Mouse (Mus musculus) forebrain, embryonic 10.5 days (tissue): ENCODE measurements at regions not wholly inside any gene's neighbourhood (a gene's known extent, or its start where the extent isn't known, plus 50 kb on each side); places are given as distances from the start of the nearest gene placed in this dataset.

ENCODE experiments used
- DNase-seq: peaks from one replicate; pipeline ENCODE4 v3.0.0-alpha.2; 2017; ENCODE audit warnings: low spot score; ENCODE audit errors: extremely low spot score
- H3K27ac ChIP-seq: fragments of 300-500 bp; sonication (generic); 2 replicates; pipeline ENCODE4 v1.5.1; 2016; ENCODE audit warnings: mild to moderate bottlenecking
- H3K27me3 ChIP-seq: fragments of 300-500 bp; sonication (generic); 2 replicates; pipeline ENCODE4 v1.6.1; 2016; ENCODE audit warnings: mild to moderate bottlenecking; ENCODE audit not compliant: poor library complexity, severe bottlenecking
- H3K36me3 ChIP-seq: fragments of 300-500 bp; sonication (generic); replicated peaks from 2 replicates; pipeline ENCODE4 v1.6.1; 2016; ENCODE audit warnings: mild to moderate bottlenecking, moderate library complexity
- H3K4me1 ChIP-seq: fragments of 300-500 bp; sonication (generic); 2 replicates; pipeline ENCODE4 v1.6.1; 2016
- H3K4me3 ChIP-seq: fragments of 300-500 bp; sonication (generic); 2 replicates; pipeline ENCODE4 v1.5.1; 2016; ENCODE audit warnings: mild to moderate bottlenecking, moderate library complexity
- H3K9me3 ChIP-seq: fragments of 300-500 bp; sonication (generic); 2 replicates; pipeline ENCODE4 v1.6.1; 2016; ENCODE audit warnings: mild to moderate bottlenecking, moderate library complexity
- WGBS: fragments of 180-500 bp; shearing (Covaris S2); methylation state at CpG from one replicate; pipeline ENCODE4 v1.1.7; 2016; 5-methylcytosine and 5-hydroxymethylcytosine counted together

- no peaks in the 10 kb centered on the region for H3K36me3 ChIP-seq
- 67% methylated on average over 1 of the region's 1 CpGs for WGBS
- no peaks in the 10 kb centered on the region for H3K4me1 ChIP-seq
- H3K4me3 ChIP-seq, result no peak overlapping the region
- no peaks in the 10 kb centered on the region for H3K27me3 ChIP-seq
- no peaks in the 10 kb centered on the region for H3K9me3 ChIP-seq
- no peak overlapping the region for H3K27ac ChIP-seq
- no peak for DNase-seq
Measured at GRCm38 (mm10) chr1:72076341-72076740, 135.8 kb downstream of the Mreg start.

- no peak for DNase-seq
- no peaks in the 10 kb centered on the region for H3K27me3 ChIP-seq
- H3K27ac ChIP-seq, result no peak overlapping the region
- no peaks in the 10 kb centered on the region for H3K4me1 ChIP-seq
- no peaks in the 10 kb centered on the region for H3K36me3 ChIP-seq
- 84% methylated on average over 2 of the region's 2 CpGs for WGBS
- no peak overlapping the region for H3K4me3 ChIP-seq
- H3K9me3 ChIP-seq, result no peaks in the 10 kb centered on the region
Measured at GRCm38 (mm10) chr1:72075464-72075863, 136.6 kb downstream of the Mreg start.

- 87% methylated on average over 4 of the region's 4 CpGs for WGBS
- Histone ChIP-seq H3K4me3 (no peak overlapping the region), H3K9me3 (no peaks in the 10 kb centered on the region), H3K27me3 (no peaks in the 10 kb centered on the region), H3K27ac (no peak overlapping the region), H3K36me3 (no peaks in the 10 kb centered on the region), H3K4me1 (no peaks in the 10 kb centered on the region)
- no peak for DNase-seq
Measured at GRCm38 (mm10) chr1:72073245-72073644, 138.9 kb downstream of the Mreg start.

GRCm38 (mm10) chr1:72070489-72070888, 141.6 kb downstream of the Mreg start:
- Histone ChIP-seq H3K27ac (no peak overlapping the region), H3K9me3 (no peaks in the 10 kb centered on the region), H3K36me3 (no peaks in the 10 kb centered on the region), H3K4me1 (0 out of 2 replicates have a peak, but pooled peaks cover 2% of the 10 kb centered on the region), H3K27me3 (no peaks in the 10 kb centered on the region; the same call in 1 of the 2 replicates), H3K4me3 (no peak overlapping the region)
- no peak for DNase-seq
- 78% methylated on average over 5 of the region's 5 CpGs for WGBS

- no peaks in the 10 kb centered on the region; the same call in 1 of the 2 replicates for H3K27me3 ChIP-seq
- no peak overlapping the region for H3K4me3 ChIP-seq
- H3K9me3 ChIP-seq, result no peaks in the 10 kb centered on the region
- 0 out of 2 replicates have a peak, but pooled peaks cover 2% of the 10 kb centered on the region for H3K4me1 ChIP-seq
- no peak for DNase-seq
- WGBS, result 79% methylated on average over 4 of the region's 4 CpGs
- no peak overlapping the region for H3K27ac ChIP-seq
- no peaks in the 10 kb centered on the region for H3K36me3 ChIP-seq
Measured at GRCm38 (mm10) chr1:72069056-72069455, 143.1 kb downstream of the Mreg start.

- H3K27me3 ChIP-seq, result no peaks in the 10 kb centered on the region; the same call in 1 of the 2 replicates
- DNase-seq, result no peak
- 85% methylated on average over 13 of the region's 13 CpGs for WGBS
Measured at GRCm38 (mm10) chr1:72065090-72065489, 147.0 kb downstream of the Mreg start.

GRCm38 (mm10) chr1:72060393-72060792, 151.7 kb downstream of the Mreg start:
- 59% methylated on average over 5 of the region's 5 CpGs for WGBS
- DNase-seq, result no peak
- Histone ChIP-seq H3K27ac (no peak overlapping the region), H3K27me3 (no peaks in the 10 kb centered on the region; the same call in 1 of the 2 replicates), H3K36me3 (no peaks in the 10 kb centered on the region), H3K4me3 (no peak overlapping the region), H3K4me1 (peaks cover 7% of the 10 kb centered on the region; the same call in 1 of the 2 replicates), H3K9me3 (no peaks in the 10 kb centered on the region)

More at GRCm38 (mm10) chr1:72065090-72065489, 147.0 kb downstream of the Mreg start:
- Histone ChIP-seq H3K4me3 (no peak overlapping the region), H3K27ac (no peak overlapping the region), H3K36me3 (no peaks in the 10 kb centered on the region), H3K4me1 (peaks cover 9% of the 10 kb centered on the region; the same call in 1 of the 2 replicates), H3K9me3 (no peaks in the 10 kb centered on the region)

GRCm38 (mm10) chr1:72058045-72058703, 153.9 kb downstream of the Mreg start:
- DNase-seq, result no peak
- H3K36me3 ChIP-seq, result no peaks in the 10 kb centered on the region
- no peaks in the 10 kb centered on the region for H3K9me3 ChIP-seq
- H3K4me1 ChIP-seq, result peaks cover 7% of the 10 kb centered on the region; the same call in 1 of the 2 replicates
- no peaks in the 10 kb centered on the region for H3K27me3 ChIP-seq
- H3K27ac ChIP-seq, result no peak overlapping the region
- WGBS, result 87% methylated on average over 7 of the region's 7 CpGs
- H3K4me3 ChIP-seq, result no peak overlapping the region

- Histone ChIP-seq H3K9me3 (no peaks in the 10 kb centered on the region), H3K36me3 (no peaks in the 10 kb centered on the region), H3K27me3 (no peaks in the 10 kb centered on the region), H3K27ac (no peak overlapping the region), H3K4me3 (no peak overlapping the region), H3K4me1 (no peaks in the 10 kb centered on the region)
- WGBS, result 88% methylated on average over 1 of the region's 1 CpGs
- DNase-seq, result no peak
Measured at GRCm38 (mm10) chr1:72054541-72054940, 157.6 kb downstream of the Mreg start.

GRCm38 (mm10) chr1:72050858-72051257, 161.2 kb downstream of the Mreg start:
- H3K4me1 ChIP-seq, result no peaks in the 10 kb centered on the region
- no peaks in the 10 kb centered on the region for H3K36me3 ChIP-seq
- no peak overlapping the region for H3K4me3 ChIP-seq
- no peak overlapping the region for H3K27ac ChIP-seq
- DNase-seq, result no peak
- H3K9me3 ChIP-seq, result no peaks in the 10 kb centered on the region
- H3K27me3 ChIP-seq, result no peaks in the 10 kb centered on the region
- 93% methylated on average over 3 of the region's 3 CpGs for WGBS

GRCm38 (mm10) chr1:72046072-72046471, 166.0 kb downstream of the Mreg start:
- no peaks in the 10 kb centered on the region for H3K27me3 ChIP-seq
- no peaks in the 10 kb centered on the region for H3K4me1 ChIP-seq
- H3K4me3 ChIP-seq, result no peak overlapping the region
- no peak for DNase-seq
- 77% methylated on average over 2 of the region's 2 CpGs for WGBS
- H3K36me3 ChIP-seq, result no peaks in the 10 kb centered on the region
- H3K9me3 ChIP-seq, result no peaks in the 10 kb centered on the region
- H3K27ac ChIP-seq, result no peak overlapping the region

GRCm38 (mm10) chr1:72038518-72038917, 173.6 kb downstream of the Mreg start:
- peak; percentile 18 for DNase-seq
- Histone ChIP-seq H3K36me3 (no peaks in the 10 kb centered on the region), H3K27me3 (no peaks in the 10 kb centered on the region), H3K4me3 (peak overlapping the region; percentile 23; the same call in 1 of the 2 replicates), H3K9me3 (no peaks in the 10 kb centered on the region), H3K27ac (peak overlapping the region; percentile 26), H3K4me1 (peaks cover 14% of the 10 kb centered on the region)
- 50% methylated on average over 9 of the region's 9 CpGs for WGBS

- Histone ChIP-seq H3K9me3 (no peaks in the 10 kb centered on the region), H3K27me3 (no peaks in the 10 kb centered on the region), H3K27ac (no peak overlapping the region), H3K4me3 (no peak overlapping the region), H3K4me1 (peaks cover 14% of the 10 kb centered on the region), H3K36me3 (no peaks in the 10 kb centered on the region)
- 63% methylated on average over 5 of the region's 5 CpGs for WGBS
- no peak for DNase-seq
Measured at GRCm38 (mm10) chr1:72036600-72036999, 175.5 kb downstream of the Mreg start.
